Mouse (Mus musculus): ENCODE data around the gene Ramp1.

DNA sequence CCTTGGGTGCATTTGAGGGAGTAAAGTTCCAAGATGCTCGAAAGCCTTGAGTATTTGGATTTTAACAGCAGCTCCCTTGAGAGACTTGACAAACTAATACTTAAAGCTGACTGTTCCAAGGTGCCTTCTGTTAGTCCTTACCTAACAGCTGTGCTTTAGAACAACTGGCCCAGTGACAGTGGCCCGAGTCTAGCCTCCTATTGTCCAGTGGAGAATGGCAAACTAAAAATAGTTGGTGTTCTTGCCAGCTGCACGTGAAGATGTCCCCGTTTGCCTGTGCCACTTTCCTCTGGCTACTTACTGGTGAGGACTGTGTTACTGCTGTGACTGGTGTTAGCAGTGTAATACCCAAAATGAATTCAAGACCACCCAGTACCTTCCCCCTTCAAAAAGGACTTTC lies 2.8 kb upstream of the Ramp1 start:
- TF ChIP-seq CTCF (IDR thresholded peaks at IDR 0.05; ENCODE audit: extremely low read depth, insufficient read depth, insufficient read length, insufficient replicate concordance) (no peak), POLR2A (IDR thresholded peaks at IDR 0.05; ENCODE audit: low read depth, low read length) (no peak)
